Mouse (Mus musculus) cerebellum, postnatal 14 days (tissue): ENCODE measurements at regions not wholly inside any gene's neighbourhood (a gene's known extent, or its start where the extent isn't known, plus 50 kb on each side); places are given as distances from the start of the nearest gene placed in this dataset.
"Not testable (repeated sequence)": the region's sequence is repeated elsewhere in the genome, so short reads cannot be mapped to it uniquely, and the experiment has no call there.

Experiments
- DNase-seq, 2 experiments: peaks; one replicate each; pipeline ENCODE4 v3.0.0; 2021; ENCODE audit warnings: mixed read lengths in 2 of 2

GRCm38 (mm10) chr16:58155538-58155937 lies 252.7 kb upstream of the Dcbld2 start:
- no peak for DNase-seq

- DNase-seq: no peak
Measured at GRCm38 (mm10) chr16:58178744-58179401, 229.4 kb upstream of the Dcbld2 start.

DNA sequence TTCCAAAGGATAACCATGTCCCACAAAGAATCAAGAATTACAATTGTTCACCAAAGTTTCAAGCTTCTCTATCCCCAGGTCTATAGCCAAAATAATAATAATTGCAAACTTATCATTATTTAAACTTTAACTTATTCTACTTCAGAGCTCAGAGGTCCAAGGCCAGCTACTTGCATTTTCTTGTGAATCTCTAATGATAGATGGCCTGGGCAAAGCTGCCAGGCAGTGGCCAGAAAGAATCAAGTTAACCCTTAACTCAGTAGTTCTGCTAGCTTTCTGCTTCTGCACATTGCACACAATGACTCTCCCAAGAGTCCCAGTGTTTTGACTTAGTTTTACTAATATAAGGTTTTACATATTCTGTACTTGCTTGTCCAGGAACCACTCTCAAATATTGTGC lies 228.3 kb upstream of the Dcbld2 start:
- DNase-seq: not testable (repeated sequence)

GRCm38 (mm10) chr16:58194619-58195497 lies 213.4 kb upstream of the Dcbld2 start:
- no peak for DNase-seq

- peak in 1 of 2 experiments; percentile 3 for DNase-seq
Measured at GRCm38 (mm10) chr16:58211872-58212271, 196.4 kb upstream of the Dcbld2 start.

DNA sequence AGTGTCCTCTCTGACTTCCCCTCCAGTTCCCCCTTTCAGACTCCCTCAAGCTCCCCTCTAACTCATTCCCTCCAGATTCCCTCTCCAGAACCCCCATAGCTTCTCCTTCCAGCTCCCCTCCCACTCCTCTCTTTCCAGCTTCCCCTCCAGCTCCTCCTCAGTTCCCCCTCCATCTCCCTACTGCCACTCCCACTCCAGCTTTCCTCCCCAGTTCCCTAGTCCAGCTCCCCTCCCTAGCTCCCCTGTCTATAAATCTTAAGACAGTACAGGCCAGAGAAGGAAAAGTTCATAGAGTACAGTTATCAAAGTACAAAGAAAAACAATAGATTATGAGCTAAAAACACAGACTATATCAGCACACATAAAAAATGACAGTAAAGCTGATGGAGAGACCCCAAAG lies 173.6 kb upstream of the Dcbld2 start:
- no peak for DNase-seq

- DNase-seq: no peak
Measured at GRCm38 (mm10) chr16:58236857-58237256, 171.4 kb upstream of the Dcbld2 start.

DNA sequence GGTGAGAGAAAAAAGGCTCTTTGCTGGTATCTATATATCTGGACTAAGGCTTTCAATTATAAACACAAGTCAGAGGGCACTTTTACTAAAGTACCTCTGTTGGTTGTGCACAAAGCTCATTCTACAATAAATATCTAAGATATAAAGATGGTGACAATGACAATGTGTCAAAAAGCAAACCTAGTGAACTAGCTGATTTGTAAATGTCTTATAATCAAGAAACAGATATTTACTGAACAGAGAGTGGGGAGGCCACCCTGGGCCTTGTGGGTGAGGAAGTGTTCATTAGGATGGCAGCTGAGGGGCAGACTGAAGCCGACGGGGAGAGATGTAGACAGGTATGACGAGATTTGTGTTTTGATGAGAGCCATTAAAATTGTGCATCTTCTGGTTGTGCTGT lies 132.0 kb upstream of the Dcbld2 start:
- DNase-seq: no peak

DNA sequence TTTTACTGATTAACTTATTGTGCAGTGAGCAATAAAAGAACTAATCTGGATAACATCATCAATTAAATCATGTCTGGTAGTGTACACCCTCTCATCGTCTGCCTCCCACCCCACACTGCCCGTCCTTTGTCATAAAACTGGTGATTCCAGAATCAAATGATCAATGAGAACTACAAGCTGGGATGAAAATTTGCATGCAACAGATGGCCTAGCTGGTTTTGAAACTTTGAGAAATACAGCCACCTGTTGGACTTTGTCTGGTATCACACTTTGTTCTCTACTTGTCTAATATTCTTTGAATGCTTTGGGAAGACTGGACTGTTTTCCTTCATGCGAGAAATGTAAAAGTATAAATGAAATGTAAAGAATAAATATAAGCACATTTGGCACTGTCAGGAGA lies 126.8 kb upstream of the Dcbld2 start:
- no peak for DNase-seq

DNA sequence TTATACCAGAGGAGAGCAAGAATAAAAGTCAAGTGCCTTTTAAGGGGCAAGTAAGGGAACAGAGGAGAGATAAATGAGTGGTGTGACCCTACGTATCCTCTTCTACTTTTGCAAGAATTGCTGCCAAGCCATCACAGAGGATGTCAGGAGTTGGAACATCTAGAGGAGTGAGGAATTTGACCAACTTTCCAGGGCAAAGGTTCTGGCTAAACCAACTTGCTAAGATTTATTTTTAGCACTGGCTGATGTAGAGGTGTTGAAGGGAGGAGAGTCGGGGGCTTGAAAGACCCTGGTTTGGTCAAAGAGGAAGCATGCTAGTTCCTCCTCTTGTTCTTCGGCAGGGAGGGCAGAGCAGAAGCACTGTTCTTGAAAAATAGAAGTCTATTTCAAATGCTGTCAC lies 113.8 kb upstream of the Dcbld2 start:
- DNase-seq: no peak

DNA sequence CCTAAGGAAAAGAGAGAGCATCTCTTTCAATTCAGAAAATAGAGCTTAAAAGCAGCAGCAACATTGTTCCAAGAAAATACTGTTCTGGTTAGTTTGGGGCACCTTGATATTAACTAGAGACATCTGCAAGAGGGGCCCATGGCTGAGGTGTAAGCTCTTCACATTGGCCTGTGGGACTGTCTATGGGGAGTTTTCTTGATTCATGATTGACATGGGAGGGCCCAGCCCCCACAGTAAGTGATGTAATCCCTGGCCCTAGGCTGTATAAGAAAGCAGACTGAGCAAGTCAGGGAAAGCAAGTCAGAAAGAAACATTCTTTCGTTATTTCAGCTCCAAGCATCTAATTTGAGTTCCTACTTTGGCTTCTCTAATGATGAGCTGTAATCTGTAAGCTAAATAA lies 113.1 kb upstream of the Dcbld2 start:
- DNase-seq: no peak

- DNase-seq: peak; percentile 65
Measured at GRCm38 (mm10) chr16:58299495-58299894, 108.7 kb upstream of the Dcbld2 start.

DNA sequence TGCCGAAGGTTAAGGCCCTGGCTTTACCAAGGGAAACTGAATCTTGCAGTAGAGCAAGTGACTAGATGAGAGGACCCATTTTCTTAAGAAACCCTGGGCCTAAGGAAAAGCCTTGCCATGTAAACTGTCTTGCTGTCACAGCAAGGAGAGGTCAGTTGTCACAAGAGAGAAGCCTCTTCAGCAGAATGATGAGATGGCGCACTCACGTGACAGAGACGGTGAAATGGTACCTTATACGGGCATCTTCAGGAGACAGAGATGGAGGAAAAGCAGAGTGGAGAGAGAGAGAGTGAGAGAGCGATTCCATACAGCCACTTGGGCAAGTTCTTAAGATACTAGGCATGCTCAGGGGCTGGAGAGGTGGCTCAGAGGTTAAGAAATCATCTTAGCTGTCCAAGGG lies 108.1 kb upstream of the Dcbld2 start:
- DNase-seq: no peak

- no peak for DNase-seq
Measured at GRCm38 (mm10) chr16:58303555-58303954, 104.7 kb upstream of the Dcbld2 start.

- DNase-seq: no peak
Measured at GRCm38 (mm10) chr16:58316889-58317455, 91.3 kb upstream of the Dcbld2 start.

DNA sequence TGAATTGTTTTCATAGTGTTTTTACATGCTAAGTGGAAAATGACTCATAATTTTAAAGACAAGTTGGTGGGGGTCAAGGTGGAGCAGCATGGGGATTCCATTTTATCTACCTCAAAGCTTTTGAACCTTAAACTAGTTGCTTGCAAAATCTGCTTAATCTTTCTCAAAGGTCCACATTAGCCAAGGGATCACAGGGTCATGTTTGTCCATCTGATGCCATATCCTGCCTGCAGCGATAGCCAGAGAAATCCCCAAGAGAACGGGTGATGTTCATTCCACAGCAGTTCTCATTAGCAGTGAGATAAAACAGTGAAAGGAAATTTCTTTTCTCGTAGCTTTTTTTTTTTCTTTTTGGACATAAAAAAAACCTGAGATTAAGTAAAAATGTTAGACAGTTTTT lies 77.2 kb upstream of the Dcbld2 start:
- DNase-seq: no peak

GRCm38 (mm10) chr16:58343921-58344320 lies 64.3 kb upstream of the Dcbld2 start:
- no peak for DNase-seq

GRCm38 (mm10) chr16:58349354-58349753 lies 58.9 kb upstream of the Dcbld2 start:
- no peak for DNase-seq

DNA sequence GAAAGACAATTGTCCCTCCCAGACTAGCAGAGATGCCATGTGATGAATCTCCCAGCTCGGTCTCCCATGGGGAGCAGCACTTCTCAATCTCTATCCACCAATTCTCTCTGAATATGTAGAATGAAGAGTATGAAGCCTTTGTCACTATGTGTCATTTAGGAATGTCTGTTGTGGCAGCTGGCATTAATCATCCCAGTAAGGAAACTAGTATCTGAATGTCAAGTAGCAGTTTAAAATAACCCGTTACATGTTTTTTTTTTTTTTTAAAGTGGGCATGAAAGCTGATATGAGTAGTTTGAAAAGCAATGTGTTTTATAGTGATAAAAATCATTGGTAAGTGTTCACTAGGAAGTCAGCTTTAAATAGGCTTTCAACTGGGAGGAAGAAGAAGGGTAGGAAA lies 58.4 kb upstream of the Dcbld2 start:
- DNase-seq: no peak

DNA sequence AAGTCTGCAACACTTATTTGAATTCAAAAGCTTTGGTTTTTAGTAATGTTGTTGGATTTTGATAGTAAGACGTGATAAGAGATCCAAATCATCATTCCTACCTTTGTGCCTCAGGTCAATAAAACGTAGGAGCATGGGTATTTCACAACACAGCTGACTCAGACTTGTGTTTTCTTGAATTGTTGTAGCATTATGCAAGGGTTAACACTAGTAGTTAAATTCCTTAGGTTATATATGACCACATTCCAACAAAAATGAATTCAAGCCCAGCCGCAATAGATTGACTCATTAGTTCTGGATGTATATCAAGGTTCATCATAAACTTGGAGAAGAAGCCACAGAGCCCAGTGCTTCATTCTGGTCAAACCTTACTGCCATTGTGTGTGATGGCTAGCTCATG lies 56.1 kb upstream of the Dcbld2 start:
- no peak for DNase-seq

- DNase-seq: peak; percentile 8 to 14
Measured at GRCm38 (mm10) chr16:58354551-58354950, 53.7 kb upstream of the Dcbld2 start.
